Mouse (Mus musculus) embryonic fibroblast, embryonic 13.5 days (primary cell): ENCODE data around the gene Pfdn6.
"Not testable (repeated sequence)": the region's sequence is repeated elsewhere in the genome, so short reads cannot be mapped to it uniquely, and the experiment has no call there.

ENCODE experiments used
- CTCF ChIP-seq: IDR thresholded peaks from 2 replicates; pipeline ENCODE4 v1.5.1; 2011; ENCODE audit warnings: mild to moderate bottlenecking, control low read depth, low read length, moderate library complexity, borderline replicate concordance; ENCODE audit not compliant: insufficient read depth
- POLR2A ChIP-seq: IDR thresholded peaks from 2 replicates; pipeline ENCODE4 v1.6.1; 2011; ENCODE audit warnings: low read depth, mild to moderate bottlenecking, control low read depth, low read length, moderate library complexity

DNA sequence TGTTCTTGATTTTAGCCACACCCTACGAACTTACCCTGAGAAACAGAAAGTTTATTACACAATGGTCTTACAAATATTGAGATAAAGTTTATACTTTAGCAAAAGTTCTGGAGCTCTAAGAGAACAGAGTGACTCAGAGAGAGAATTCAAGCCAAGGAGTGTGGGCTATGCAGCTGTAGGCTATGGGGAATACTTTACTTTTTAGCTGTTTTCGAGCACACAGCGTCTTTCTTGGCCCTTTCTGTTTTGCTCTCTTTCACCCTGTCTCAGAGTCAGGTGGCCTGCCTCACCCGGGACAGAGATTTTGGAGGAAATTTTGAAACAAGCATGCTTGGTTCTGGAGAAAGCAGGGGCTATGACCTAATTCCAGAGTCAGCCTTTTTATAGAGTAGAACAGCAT is 42.0 kb downstream of the Pfdn6 start:
- not testable (repeated sequence) for TF ChIP-seq POLR2A, CTCF
